Mouse (Mus musculus) embryonic stem cell, embryonic (primary cell): ENCODE measurements around the gene Epb41l3.

Source experiments
- CTCF ChIA-PET, 4 experiments: fragments of 300-600 bp in 2 of 4; fragments of 350-600 bp in 2 of 4; sonication (Branson Sonifier 250); formaldehyde crosslinking; loops; one replicate each; lab custom pipeline; 2022; ENCODE audit warnings: inconsistent platforms in 2 of 4; lab: Charles Lee
- POLR2A ChIA-PET, 4 experiments: fragments of 300-600 bp in 2 of 4; fragments of 350-600 bp in 2 of 4; sonication (Branson Sonifier 250); formaldehyde crosslinking; loops; one replicate each; lab custom pipeline; 2022; ENCODE audit warnings: antibody characterized with exemption in 4 of 4, inconsistent platforms in 1 of 4; lab: Charles Lee

Epb41l3 gene

DNA sequence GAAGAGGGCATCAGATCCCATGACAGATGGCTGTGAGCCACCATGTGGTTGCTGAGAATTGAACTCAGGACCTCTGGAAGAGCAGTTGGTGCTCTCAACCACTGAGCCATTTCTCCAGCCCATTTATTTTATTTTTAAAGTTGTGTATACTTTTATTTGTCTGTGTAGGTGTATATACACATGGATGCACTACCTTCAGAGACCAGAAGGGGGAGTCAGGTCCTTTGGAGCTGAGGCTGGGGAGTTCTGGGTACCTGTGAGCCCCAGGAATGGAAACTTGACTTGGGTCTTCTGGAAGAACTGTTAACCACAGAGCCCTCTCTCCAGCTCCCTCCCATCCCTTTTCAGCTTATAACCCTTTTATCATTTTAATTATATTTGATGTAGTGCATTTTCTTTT is 135.6 kb downstream of the Epb41l3 start:
- POLR2A ChIA-PET = no interaction called here
- CTCF ChIA-PET = interaction anchor here in 2 of 4 experiments (0.6 to 1.3 kb wide), 2 partner anchors 14 to 138 kb away, joined by 3 to 5 read pairs; no protein-coding TSS in a partner anchor

DNA sequence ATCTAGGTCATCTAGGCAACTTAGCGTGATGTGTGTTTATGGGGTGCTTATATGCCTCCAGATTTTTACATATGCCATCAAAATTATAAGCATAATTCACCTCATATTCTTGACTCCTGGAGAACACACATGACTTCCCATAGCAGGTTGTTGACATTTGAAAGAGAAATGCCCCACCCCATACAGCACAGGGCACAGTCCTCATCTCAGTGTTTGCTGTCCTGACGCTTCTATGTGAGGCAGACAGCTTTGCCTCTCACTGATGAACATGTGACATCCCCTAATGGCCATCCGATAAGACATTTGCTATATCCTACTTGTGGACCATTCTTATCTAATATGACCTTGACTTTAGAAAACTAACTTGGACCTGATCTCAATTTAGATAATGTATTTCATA is 140.6 kb downstream of the Epb41l3 start:
- ChIA-PET CTCF (no interaction called here), POLR2A (no interaction called here)

DNA sequence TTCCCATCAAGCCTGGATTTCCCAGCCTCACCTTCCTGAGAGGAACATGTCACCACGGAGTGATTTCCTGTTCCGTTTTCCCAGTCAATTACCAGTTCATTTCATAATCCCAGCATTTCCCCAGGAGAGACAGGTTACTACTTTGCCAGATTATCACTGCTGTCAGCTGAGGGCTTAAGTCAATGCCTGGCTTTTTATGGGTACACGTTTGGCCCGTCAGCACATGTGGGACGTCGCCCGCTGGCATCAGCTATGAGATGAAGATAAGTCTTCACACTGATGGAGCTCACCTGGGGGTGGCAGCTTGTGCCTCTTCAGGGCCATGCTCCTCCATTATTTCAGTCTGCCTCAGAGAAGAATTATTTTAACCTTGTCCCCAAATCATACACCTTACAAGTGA is 145.4 kb downstream of the Epb41l3 start:
- ChIA-PET CTCF (interaction anchor here in 1 of 4 experiments (0.6 to 1.3 kb wide), 2 partner anchors 11 to 129 kb away, joined by 3 to 5 read pairs; no protein-coding TSS in a partner anchor), POLR2A (interaction anchor here in 2 of 4 experiments (0.9 to 1.7 kb wide), 3 partner anchors 24 to 161 kb away, joined by 3 to 4 read pairs (median 3); no protein-coding TSS in a partner anchor)

DNA sequence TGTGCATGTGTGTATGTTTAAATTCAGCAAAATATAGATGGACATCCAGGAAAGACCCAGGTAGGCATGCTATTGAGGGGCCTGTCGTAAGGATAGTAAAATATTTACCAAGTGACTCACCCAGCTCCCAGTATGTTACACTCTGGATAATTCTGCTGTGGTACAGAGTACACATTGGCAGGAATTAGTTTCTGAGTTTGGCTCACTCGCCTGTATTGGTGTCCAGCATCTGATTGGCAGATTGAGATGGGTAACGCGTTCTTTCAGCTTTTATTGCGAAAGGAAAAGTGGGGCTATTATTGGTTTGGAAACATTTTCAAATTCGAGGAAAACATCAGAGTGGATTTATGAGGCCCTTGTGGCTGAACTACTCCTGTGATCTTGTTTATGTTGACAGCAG is 145.9 kb downstream of the Epb41l3 start:
- CTCF ChIA-PET = interaction anchor here in 1 of 4 experiments (1.3 kb wide), 1 partner anchor 128 kb away, joined by 5 read pairs; no protein-coding TSS in a partner anchor
- POLR2A ChIA-PET = interaction anchor here in 2 of 4 experiments (0.9 to 1.7 kb wide), 5 partner anchors 10 to 160 kb away, joined by 3 to 7 read pairs (median 4); no protein-coding TSS in a partner anchor

DNA sequence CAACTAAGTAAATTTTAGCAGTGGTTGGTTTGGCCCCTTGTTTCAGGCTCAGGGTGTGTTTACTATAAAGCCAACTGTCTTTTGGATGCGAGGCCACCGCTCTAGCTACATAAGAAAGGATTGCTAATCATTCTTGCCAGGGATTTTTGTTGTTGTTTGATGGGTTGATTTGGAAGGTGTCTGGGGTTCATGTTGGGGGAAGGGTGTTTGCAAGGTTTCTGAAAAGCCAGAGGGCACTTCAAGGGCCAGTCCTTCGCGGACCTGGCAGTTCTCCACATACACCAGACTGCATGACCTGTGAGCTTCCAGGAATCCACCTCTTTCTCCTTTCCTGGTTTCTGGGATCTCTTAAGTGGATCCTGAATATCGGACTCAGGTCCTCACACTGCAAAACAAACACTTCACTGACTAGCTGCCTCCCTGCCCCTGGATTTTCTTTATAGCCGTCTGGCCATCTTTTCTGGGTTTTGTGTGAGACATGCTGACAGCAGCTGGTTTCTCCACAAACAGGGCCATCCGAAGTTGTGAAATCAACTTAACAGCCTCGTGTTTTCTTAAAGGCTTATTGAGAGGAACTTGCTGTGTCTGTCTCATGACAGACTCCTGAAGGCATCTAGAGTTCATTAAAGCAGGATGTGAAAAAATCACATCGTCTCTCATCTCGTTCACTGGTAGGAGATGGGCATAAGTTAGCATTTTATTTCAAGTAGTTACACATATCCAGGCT is 146.6 kb downstream of the Epb41l3 start:
- ChIA-PET POLR2A (interaction anchor here in 3 of 4 experiments (0.5 to 1.3 kb wide), 3 partner anchors 9 to 55 kb away, joined by 4 to 7 read pairs (median 4); no protein-coding TSS in a partner anchor), CTCF (interaction anchor here in 1 of 4 experiments (0.6 kb wide), 1 partner anchor 1605 kb away, joined by 3 read pairs; no protein-coding TSS in a partner anchor)

DNA sequence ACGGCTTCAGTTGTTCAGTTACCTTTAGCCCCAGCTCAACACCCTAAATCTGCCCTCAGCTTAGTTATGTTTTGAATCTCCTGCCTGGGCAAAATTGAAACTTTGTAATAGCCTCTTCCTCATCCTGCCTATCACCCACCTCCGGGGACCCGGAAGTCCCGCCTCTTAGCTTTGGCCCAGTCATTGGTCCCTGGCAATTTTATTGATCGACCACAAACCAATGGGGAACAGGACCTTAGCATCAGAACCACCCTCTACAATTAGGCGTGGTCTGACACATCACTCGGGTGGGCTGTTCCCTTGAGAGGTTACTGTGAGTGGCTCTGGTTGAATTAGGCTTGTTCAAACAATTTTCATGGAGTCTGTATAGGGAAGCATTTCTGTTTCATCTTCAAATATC is 150.5 kb downstream of the Epb41l3 start:
- CTCF ChIA-PET = interaction anchor here in 1 of 4 experiments (1.0 kb wide), 1 partner anchor 123 kb away, joined by 3 read pairs; no protein-coding TSS in a partner anchor
- POLR2A ChIA-PET = interaction anchor here in 1 of 4 experiments (0.5 to 1.7 kb wide), 5 partner anchors 8 to 156 kb away, joined by 3 to 9 read pairs (median 4); partner anchors contain the start of gene Zbtb14

GRCm38 (mm10) chr17:69227426-69228014 is 152.0 kb downstream of the Epb41l3 start:
- POLR2A ChIA-PET = interaction anchor here in 2 of 4 experiments (1.1 to 1.3 kb wide), 3 partner anchors 13 to 71 kb away, joined by 3 to 5 read pairs (median 3); no protein-coding TSS in a partner anchor
- CTCF ChIA-PET = interaction anchor here in 1 of 4 experiments (0.6 kb wide), 1 partner anchor 345 kb away, joined by 3 read pairs; no protein-coding TSS in a partner anchor

- POLR2A ChIA-PET = interaction anchor here in 1 of 4 experiments (1.3 kb wide), 1 partner anchor 26 kb away, joined by 3 read pairs; no protein-coding TSS in a partner anchor
- CTCF ChIA-PET = no interaction called here
Observed at GRCm38 (mm10) chr17:69229451-69229850, 154.0 kb downstream of the Epb41l3 start.

DNA sequence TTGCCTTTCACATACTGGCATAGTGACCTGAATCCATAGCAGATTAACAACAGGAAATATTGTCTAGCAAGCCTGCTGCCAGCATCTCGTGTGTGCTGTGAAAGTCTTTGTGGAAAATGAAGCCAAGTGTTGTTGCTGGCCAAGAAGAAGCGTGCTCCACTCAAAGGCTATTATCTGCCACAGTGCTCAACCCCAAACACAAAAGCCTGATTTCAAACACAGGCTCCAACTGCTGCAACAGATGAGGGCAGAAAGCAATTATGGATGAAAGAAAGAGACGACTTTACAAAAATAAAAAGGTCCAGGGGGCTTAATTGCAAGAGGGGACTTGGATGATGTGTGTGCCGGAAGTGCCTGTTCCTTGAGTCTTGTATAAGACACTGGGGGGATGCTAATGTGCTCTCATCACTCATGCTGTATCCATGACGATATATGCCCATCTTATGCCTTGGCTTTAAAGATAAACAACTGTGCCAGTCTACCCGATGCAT is 154.7 kb downstream of the Epb41l3 start:
- ChIA-PET POLR2A (no interaction called here), CTCF (no interaction called here)

DNA sequence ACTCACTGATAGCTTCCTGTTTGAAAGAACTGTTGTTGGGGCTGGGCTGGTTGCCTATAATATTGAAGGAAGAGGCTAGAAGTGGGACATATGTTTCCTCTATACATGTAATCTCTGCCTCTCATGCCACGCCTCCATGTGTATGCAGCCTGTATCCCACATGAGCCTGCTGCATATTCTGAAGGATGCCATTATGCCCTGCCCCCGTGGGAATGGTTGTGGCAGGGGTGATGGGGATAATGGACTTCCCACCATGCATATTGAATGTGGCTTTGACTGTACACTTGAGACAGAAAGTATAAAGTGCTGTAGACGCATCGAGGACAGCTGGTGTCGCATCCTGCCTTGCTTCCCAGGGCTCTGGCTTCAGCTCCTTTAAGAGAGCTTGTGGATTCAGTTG is 155.9 kb downstream of the Epb41l3 start:
- POLR2A ChIA-PET = interaction anchor here in 1 of 4 experiments (1.3 kb wide), 1 partner anchor 9 kb away, joined by 4 read pairs; no protein-coding TSS in a partner anchor
- CTCF ChIA-PET = interaction anchor here in 1 of 4 experiments (0.7 kb wide), 1 partner anchor 11 kb away, joined by 3 read pairs; no protein-coding TSS in a partner anchor

DNA sequence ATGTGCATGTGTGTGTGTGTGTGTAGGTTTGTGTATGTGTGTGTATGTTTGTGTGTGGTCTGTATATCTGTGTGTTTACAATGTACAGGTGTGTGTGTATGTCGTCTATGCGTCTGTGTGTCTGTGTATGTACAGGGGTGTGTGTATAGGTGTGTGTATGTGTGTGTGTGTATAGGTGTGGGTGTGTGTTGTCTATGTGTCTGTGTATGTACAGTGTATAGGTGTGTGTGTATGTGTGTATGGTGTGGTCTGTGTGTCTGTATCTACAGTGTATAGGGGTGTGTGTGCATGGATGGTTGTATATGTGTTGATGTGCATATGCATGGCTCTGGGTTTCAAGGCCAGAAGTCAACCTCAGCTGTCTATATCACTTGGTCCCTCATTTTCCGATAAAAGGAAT is 161.7 kb downstream of the Epb41l3 start:
- ChIA-PET CTCF (no interaction called here), POLR2A (no interaction called here)

DNA sequence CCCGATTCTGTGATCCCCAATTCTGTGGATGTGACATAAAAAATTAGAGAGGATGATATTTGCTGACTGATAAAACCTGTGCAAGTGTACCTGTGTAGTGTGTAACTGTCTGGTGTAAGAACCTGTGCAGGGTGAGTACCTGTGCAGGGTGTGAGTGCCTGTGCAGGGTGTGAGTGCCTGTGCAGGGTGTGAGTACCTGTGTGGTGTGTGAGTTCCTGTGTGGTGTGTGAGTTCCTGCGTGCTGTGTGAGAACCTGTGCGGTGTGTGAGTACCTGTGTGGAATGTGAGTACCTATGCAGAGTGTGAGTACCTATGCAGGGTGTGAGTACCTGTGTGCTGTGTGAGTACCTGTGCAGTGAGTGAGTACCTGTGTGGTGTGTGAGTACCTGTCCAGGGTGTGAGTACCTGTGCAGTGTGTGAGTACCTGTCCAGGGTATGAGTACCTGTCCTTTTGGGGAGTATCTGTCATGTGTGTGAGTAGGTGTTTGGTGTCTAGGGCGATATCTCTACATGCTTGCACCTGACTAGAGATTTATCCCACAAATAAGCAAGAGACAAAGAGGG is 163.4 kb downstream of the Epb41l3 start:
- ChIA-PET CTCF (no interaction called here), POLR2A (no interaction called here)

DNA sequence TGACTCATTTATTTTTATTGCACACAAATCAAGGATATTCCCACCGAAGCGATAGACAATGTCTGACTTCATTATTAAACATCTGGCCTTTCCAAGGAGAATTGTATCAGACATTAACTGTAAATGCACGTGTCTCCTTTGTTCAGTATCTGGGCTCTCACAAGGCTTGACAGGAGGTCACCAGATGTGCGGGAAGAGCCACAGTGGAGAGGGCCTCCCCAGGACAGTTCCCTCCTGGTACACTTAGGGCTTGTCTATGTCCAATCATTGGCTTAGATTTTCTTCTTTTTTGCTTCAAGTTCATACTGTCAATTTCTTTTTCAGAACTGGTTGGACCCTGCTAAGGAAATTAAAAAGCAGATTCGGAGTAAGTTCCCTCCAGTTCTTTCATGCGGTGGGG is 163.9 kb downstream of the Epb41l3 start:
- ChIA-PET CTCF (no interaction called here), POLR2A (no interaction called here)

GRCm38 (mm10) chr17:69255834-69256233 is 180.4 kb downstream of the Epb41l3 start:
- CTCF ChIA-PET = interaction anchor here (0.6 to 1.2 kb wide), 4 partner anchors 9 to 13 kb away, joined by 3 to 8 read pairs (median 4); no protein-coding TSS in a partner anchor
- POLR2A ChIA-PET = interaction anchor here in 2 of 4 experiments (0.7 to 1.3 kb wide), 4 partner anchors 22 to 126 kb away, joined by 3 to 5 read pairs (median 4); partner anchors contain the start of gene Zbtb14 (in 1 of the 2)

- ChIA-PET POLR2A (interaction anchor here in 2 of 4 experiments (0.5 to 1.3 kb wide), 5 partner anchors 9 to 1560 kb away, joined by 3 to 5 read pairs (median 4); partner anchors contain the start of gene Zbtb14 (in 1 of the 2)), CTCF (interaction anchor here in 3 of 4 experiments (0.5 to 1.1 kb wide), 5 partner anchors 14 to 1348 kb away, joined by 3 to 6 read pairs (median 4); no protein-coding TSS in a partner anchor)
Observed at GRCm38 (mm10) chr17:69256441-69256840, 181.0 kb downstream of the Epb41l3 start.

DNA sequence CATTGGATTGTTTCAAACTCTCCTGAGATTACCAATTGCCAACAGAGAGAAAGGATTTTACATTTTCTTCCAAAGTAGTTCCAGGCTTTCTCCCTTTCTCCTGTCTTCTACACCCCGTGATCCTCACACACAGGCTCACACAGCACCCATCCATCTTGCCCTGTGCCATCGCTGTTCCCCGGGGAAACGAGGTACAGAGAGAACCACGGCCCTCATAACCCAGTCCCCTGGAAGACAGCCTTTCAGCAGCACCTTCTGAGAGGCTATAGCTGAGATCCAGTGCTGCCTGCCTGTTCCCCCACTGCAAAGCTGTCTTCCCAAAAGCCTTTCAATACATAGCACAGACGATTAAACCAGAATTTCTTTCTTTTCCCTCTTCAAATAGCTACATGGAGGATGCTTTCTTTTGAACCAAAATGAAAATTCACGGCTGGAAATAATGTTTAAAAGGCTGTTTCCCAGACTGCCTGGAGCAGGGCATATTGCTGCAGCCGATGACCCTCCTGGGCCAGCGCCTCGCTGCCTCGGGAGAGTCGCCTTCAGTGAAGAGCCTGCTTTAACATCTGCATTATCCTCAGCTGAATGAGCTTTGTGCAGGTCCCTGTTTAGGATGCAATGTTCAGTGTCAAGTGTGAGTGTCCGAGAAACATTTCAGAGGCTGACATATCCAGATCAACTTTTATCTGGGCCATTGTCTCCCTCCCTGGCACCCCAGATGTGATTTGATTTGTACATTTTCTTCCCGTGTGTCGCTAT is 188.5 kb downstream of the Epb41l3 start:
- POLR2A ChIA-PET = interaction anchor here in 2 of 4 experiments (0.7 to 3.9 kb wide), 3 partner anchors 9 to 14 kb away, joined by 3 to 19 read pairs (median 6); no protein-coding TSS in a partner anchor
- CTCF ChIA-PET = no interaction called here

- CTCF ChIA-PET = interaction anchor here in 2 of 4 experiments (0.6 to 1.7 kb wide), 3 partner anchors 10 to 84 kb away, joined by 4 to 5 read pairs (median 4); no protein-coding TSS in a partner anchor
- POLR2A ChIA-PET = interaction anchor here in 3 of 4 experiments (0.6 to 5.4 kb wide), 13 partner anchors 8 to 1300 kb away, joined by 3 to 32 read pairs (median 4); no protein-coding TSS in a partner anchor
Observed at GRCm38 (mm10) chr17:69265171-69265570, 189.7 kb downstream of the Epb41l3 start.
